Mouse (Mus musculus) intestine, embryonic 14.5 days (tissue): ENCODE measurements around the gene Gm10310. TPM values are rescaled to one million over a fixed set of nuclear protein-coding genes. Genes with fewer than 3 reads are reported as not detected.
"Not testable (repeated sequence)": the region's sequence is repeated elsewhere in the genome, so short reads cannot be mapped to it uniquely, and the experiment has no call there.

Source experiments
- ATAC-seq: fragments of 200-750 bp; cut with Nextera tagmentation; replicated peaks from 2 replicates; pipeline ENCODE4 v1.8.0; 2017; ENCODE audit warnings: low read depth, moderate number of reproducible peaks, moderate TSS enrichment, moderate library complexity; ENCODE audit not compliant: low FRiP score, low TSS enrichment
- DNase-seq: peaks from one replicate; pipeline ENCODE4 v3.0.0-alpha.2; 2018; ENCODE audit warnings: low spot score
- H3K27ac ChIP-seq: fragments of 300-500 bp; sonication (generic); 2 replicates; pipeline ENCODE4 v1.5.1; 2014; ENCODE audit warnings: low read depth, mild to moderate bottlenecking, control low read depth
- H3K27me3 ChIP-seq: fragments of 300-500 bp; sonication (generic); replicated peaks from 2 replicates; pipeline ENCODE4 v1.6.1; 2014; ENCODE audit warnings: low read length, control low read depth; ENCODE audit not compliant: control insufficient read depth, insufficient read depth
- H3K36me3 ChIP-seq: fragments of 300-500 bp; sonication (generic); 2 replicates; pipeline ENCODE4 v1.6.1; 2014; ENCODE audit warnings: low read length, control low read depth; ENCODE audit not compliant: control insufficient read depth, insufficient read depth
- H3K4me1 ChIP-seq: fragments of 300-500 bp; sonication (generic); replicated peaks from 2 replicates; pipeline ENCODE4 v1.6.1; 2014; ENCODE audit warnings: low read length, control low read depth, mixed read lengths; ENCODE audit not compliant: control insufficient read depth, insufficient read depth
- H3K4me2 ChIP-seq: fragments of 300-500 bp; sonication (generic); 2 replicates; pipeline ENCODE4 v1.6.1; 2014; ENCODE audit warnings: low read length
- H3K4me3 ChIP-seq: fragments of 300-500 bp; sonication (generic); 2 replicates; pipeline ENCODE4 v1.5.1; 2014; ENCODE audit warnings: low read depth, low read length, control low read depth, mixed read lengths
- H3K9ac ChIP-seq: fragments of 300-500 bp; sonication (generic); 2 replicates; pipeline ENCODE4 v1.6.1; 2014; ENCODE audit warnings: mild to moderate bottlenecking, low read length
- H3K9me3 ChIP-seq: fragments of 300-500 bp; sonication (generic); 2 replicates; pipeline ENCODE4 v1.6.1; 2016; ENCODE audit warnings: low read length, control low read depth; ENCODE audit not compliant: control insufficient read depth
- WGBS: fragments of 180-500 bp; shearing (Covaris S2); extraction: QIAGEN DNeasy Blood & Tissue Kit; methylation state at CpG from one replicate; pipeline ENCODE4 v1.1.7; 2014; 5-methylcytosine and 5-hydroxymethylcytosine counted together
- polyA plus RNA-seq: library from polyadenylated mRNA; unstranded; fragments of >200 nt; fragmentation: Nextera tagmentation; extraction: Ambion mirVana; gene quantifications from 2 replicates; pipeline ENCODE4 v1.2.1, GENCODE M21; 2014

The Gm10310 gene
- polyA plus RNA-seq, 1 experiment from 2014 or later: not detected

DNA sequence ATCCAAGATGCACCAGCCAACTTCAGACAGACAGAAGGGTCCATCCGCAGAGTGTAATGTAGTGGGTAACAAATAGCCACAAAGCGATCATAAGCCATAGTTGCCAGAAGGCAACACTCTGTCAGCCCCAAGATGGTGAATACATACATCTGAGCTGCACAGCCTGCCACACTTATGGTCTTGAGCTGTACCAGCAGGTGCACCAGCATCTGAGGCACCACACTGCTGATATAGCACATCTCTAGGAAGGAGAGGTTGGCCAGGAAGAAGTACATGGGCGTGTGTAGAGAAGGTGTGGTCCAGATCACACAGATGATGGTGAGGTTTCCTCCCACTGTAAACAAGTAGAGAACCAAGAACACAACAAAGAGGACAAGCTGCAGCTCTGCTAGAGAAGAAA is 18.6 kb downstream of the Gm10310 start:
- not testable (repeated sequence) for DNase-seq, H3K27ac ChIP-seq, H3K36me3 ChIP-seq, H3K9ac ChIP-seq, H3K4me2 ChIP-seq, H3K4me3 ChIP-seq, ATAC-seq, H3K9me3 ChIP-seq, H3K27me3 ChIP-seq, H3K4me1 ChIP-seq
- WGBS: 94% methylated on average over 2 of the region's 3 CpGs

DNA sequence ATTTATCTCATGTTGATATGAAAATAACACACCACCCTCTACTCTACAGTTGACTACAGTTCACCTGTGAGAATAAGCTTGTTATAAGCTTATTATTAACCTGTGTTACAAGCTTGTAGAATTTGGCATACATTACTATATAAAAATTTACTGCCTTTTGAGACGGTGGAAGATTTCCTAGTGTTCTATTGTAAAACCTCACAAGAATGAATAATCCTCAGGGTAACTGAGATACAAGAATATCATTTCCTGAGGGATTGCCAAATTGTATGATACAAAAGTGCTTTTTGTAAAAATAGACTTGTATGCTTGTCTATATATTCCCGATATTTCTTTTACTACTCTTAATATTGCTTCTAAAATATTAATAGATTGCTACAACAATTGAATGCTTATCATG is 35.9 kb downstream of the Gm10310 start, which contains the start of gene Olfr818:
TSS of gene Olfr818 (minus strand) at position 101 of the 400 bp plus-strand sequence.
- H3K9me3 ChIP-seq: no peaks in the 10 kb centered on the region
- DNase-seq (no peak), ATAC-seq (no peak)
- 92% methylated on average over 2 of the region's 2 CpGs for WGBS
- no peaks in the 10 kb centered on the region for H3K4me1 ChIP-seq
- H3K36me3 ChIP-seq: no peaks in the 10 kb centered on the region
- no peak within 1 kb of the TSS for H3K4me3 ChIP-seq
- no peak within 1 kb of the TSS for H3K27ac ChIP-seq
- H3K9ac ChIP-seq: no peak within 1 kb of the TSS
- H3K4me2 ChIP-seq: no peak within 1 kb of the TSS
- no peaks in the 10 kb centered on the region for H3K27me3 ChIP-seq

Other genes with a start within 250 kb of the Gm10310 start
- gene Olfr806, start 243.1 kb downstream of the Gm10310 start, polyA plus RNA-seq: not detected in 2 replicates
- not detected in 2 replicates for gene Olfr807, start 227.3 kb downstream of the Gm10310 start, polyA plus RNA-seq
- gene Olfr808, start 219.6 kb downstream of the Gm10310 start, polyA plus RNA-seq: not detected in 2 replicates
- not detected in 2 replicates for gene Olfr809, start 210.4 kb downstream of the Gm10310 start, polyA plus RNA-seq
- gene Olfr810, start 190.1 kb downstream of the Gm10310 start, polyA plus RNA-seq: not detected in 2 replicates
- not detected in 2 replicates for gene Olfr811, start 180.7 kb downstream of the Gm10310 start, polyA plus RNA-seq
- not detected in 2 replicates for gene Olfr812, start 139.0 kb downstream of the Gm10310 start, polyA plus RNA-seq
- gene Olfr813, start 129.7 kb downstream of the Gm10310 start, polyA plus RNA-seq: not detected in 2 replicates
- gene Olfr814, start 105.2 kb downstream of the Gm10310 start, polyA plus RNA-seq: not detected in 2 replicates
- not detected in 2 replicates for gene Olfr815, start 79.2 kb downstream of the Gm10310 start, polyA plus RNA-seq
- gene Olfr816, start 69.5 kb downstream of the Gm10310 start, polyA plus RNA-seq: not detected in 2 replicates
- not detected in 2 replicates for gene Olfr818, start 36.0 kb downstream of the Gm10310 start, polyA plus RNA-seq
- gene Olfr819, start 17.8 kb downstream of the Gm10310 start, polyA plus RNA-seq: not detected in 2 replicates
- gene Olfr247, start 8.9 kb downstream of the Gm10310 start, polyA plus RNA-seq: not detected in 2 replicates
- not detected in 2 replicates for gene Olfr820, start 27.6 kb upstream of the Gm10310 start, polyA plus RNA-seq
- not detected in 2 replicates for gene Olfr821, start 45.3 kb upstream of the Gm10310 start, polyA plus RNA-seq
- not detected in 2 replicates for gene Olfr822, start 86.1 kb upstream of the Gm10310 start, polyA plus RNA-seq
- not detected in 2 replicates for gene Olfr823, start 130.3 kb upstream of the Gm10310 start, polyA plus RNA-seq
- gene Olfr824, start 144.9 kb upstream of the Gm10310 start, polyA plus RNA-seq: not detected in 2 replicates
- not detected in 2 replicates for gene Olfr825, start 181.7 kb upstream of the Gm10310 start, polyA plus RNA-seq
- not detected in 2 replicates for gene Olfr826, start 199.1 kb upstream of the Gm10310 start, polyA plus RNA-seq
- not detected in 2 replicates for gene Olfr827, start 229.3 kb upstream of the Gm10310 start, polyA plus RNA-seq